Mouse (Mus musculus) midbrain, embryonic 10.5 days (tissue): Measurements from ENCODE around the gene Kif5c. TPM values are rescaled to one million over a fixed set of nuclear protein-coding genes. Genes with fewer than 3 reads are reported as not detected.

ENCODE experiments used
- DNase-seq: peaks from one replicate; pipeline ENCODE4 v3.0.0-alpha.2; 2017; ENCODE audit warnings: low spot score
- H3K27ac ChIP-seq: fragments of 300-500 bp; sonication (generic); replicated peaks from 2 replicates; pipeline ENCODE4 v1.5.1; 2016; ENCODE audit warnings: mild to moderate bottlenecking
- H3K27me3 ChIP-seq: fragments of 300-500 bp; sonication (generic); 2 replicates; pipeline ENCODE4 v1.6.1; 2016; ENCODE audit warnings: low read depth, mild to moderate bottlenecking; ENCODE audit not compliant: poor library complexity, severe bottlenecking
- H3K36me3 ChIP-seq: fragments of 300-500 bp; sonication (generic); 2 replicates; pipeline ENCODE4 v1.6.1; 2016; ENCODE audit warnings: mild to moderate bottlenecking, moderate library complexity
- H3K4me1 ChIP-seq: fragments of 300-500 bp; sonication (generic); 2 replicates; pipeline ENCODE4 v1.6.1; 2016
- H3K4me3 ChIP-seq: fragments of 300-500 bp; sonication (generic); 2 replicates; pipeline ENCODE4 v1.5.1; 2016; ENCODE audit warnings: mild to moderate bottlenecking, moderate library complexity
- H3K9me3 ChIP-seq: fragments of 300-500 bp; sonication (generic); replicated peaks from 2 replicates; pipeline ENCODE4 v1.6.1; 2016; ENCODE audit warnings: mild to moderate bottlenecking
- WGBS: fragments of 180-500 bp; shearing (Covaris S2); methylation state at CpG from one replicate; pipeline ENCODE4 v1.1.7; 2016; 5-methylcytosine and 5-hydroxymethylcytosine counted together
- polyA plus RNA-seq: library from polyadenylated mRNA; unstranded; fragments of >200 nt; fragmentation: Nextera tagmentation; extraction: Ambion mirVana; gene quantifications from 2 replicates; pipeline ENCODE4 v1.2.1, GENCODE M21; 2016

Gene Kif5c
- 37.3 and 59.0 TPM in 2 replicates for polyA plus RNA-seq

DNA sequence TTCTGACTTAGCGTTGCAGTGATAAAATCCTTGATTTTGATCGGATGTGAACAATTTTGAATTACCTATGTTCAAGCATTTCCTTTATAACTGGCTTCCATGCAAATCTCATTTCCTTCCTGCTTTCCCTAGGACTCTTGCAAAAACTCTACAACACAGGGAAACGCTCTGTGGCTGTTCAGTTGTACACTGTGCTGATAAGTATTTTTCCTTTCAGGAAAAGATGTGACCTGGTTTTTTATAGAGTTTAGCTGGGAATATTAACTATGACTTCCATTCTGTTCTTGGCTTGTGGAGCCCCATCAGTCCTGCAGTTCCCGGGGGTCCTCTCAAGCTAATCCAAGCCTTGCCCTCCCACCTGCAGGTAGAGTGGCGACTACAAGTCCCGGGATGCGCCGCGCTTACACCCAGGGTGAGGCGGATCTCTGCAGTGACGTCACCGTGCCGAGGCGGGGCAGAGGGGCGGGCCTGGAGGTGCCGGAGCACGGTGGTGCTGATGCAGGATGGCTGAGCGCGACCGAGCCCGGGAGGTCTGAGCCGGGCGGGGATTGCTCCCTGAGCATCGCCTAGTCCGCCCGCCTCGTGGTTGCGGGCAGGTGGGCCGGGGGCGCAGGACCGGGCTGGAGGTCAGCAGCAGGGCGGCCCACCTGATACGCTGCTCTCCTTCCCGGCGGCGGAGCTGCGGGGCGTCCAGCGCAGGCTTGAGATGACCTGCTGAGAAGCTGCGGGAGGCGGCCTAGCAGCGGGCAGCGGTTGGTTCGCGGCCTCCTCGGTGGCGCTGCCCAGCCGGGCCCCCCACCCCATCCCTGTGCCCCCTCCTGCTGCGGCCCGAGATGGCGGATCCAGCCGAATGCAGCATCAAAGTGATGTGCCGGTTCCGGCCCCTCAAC, at the start of gene Kif5c:
Gene Kif5c (plus strand): TSS at position 470 of the 890 bp plus-strand sequence.
- H3K27ac ChIP-seq: peak within 1 kb of the TSS; percentile 96
- H3K4me1 ChIP-seq: peaks cover 23% of the 10 kb centered on the region
- WGBS: 5% methylated on average over 53 of the region's 54 CpGs
- DNase-seq: peak; percentile 93
- H3K4me3 ChIP-seq: peak within 1 kb of the TSS; percentile 98
- no peaks in the 10 kb centered on the region for H3K27me3 ChIP-seq
- H3K9me3 ChIP-seq: peaks cover 18% of the 10 kb centered on the region; the same call in 1 of the 2 replicates
- peaks cover 23% of the 10 kb centered on the region for H3K36me3 ChIP-seq

GRCm38 (mm10) chr2:49569862-49570777, 49.0 kb upstream of the Kif5c start:
- Histone ChIP-seq H3K9me3 (no peaks in the 10 kb centered on the region), H3K4me1 (peaks cover 25% of the 10 kb centered on the region), H3K27me3 (no peaks in the 10 kb centered on the region), H3K4me3 (no peak overlapping the region), H3K36me3 (no peaks in the 10 kb centered on the region), H3K27ac (no peak overlapping the region)
- DNase-seq: no peak
- WGBS: 77% methylated on average over 16 of the region's 16 CpGs

DNA sequence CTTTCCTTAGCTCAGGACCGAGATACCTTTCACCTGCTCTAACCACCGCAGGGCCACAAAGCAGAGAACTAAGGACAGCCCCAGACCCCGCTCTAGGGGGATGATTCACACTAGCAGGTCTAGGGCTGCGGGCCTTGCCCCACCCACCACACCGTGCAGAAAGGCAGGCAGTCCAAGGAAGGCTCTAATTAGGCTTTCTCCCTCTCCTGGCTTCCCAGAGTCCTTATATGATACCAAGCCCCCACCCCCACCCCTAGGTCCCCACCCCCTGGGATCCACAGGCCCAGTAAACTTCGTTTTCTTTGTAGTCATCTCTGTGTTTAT, 48.4 kb upstream of the Kif5c start:
- no peak for DNase-seq
- Histone ChIP-seq H3K4me1 (peaks cover 25% of the 10 kb centered on the region), H3K4me3 (no peak overlapping the region), H3K27me3 (no peaks in the 10 kb centered on the region), H3K36me3 (no peaks in the 10 kb centered on the region), H3K27ac (no peak overlapping the region), H3K9me3 (no peaks in the 10 kb centered on the region)
- WGBS: 57% methylated on average over 6 of the region's 6 CpGs

DNA sequence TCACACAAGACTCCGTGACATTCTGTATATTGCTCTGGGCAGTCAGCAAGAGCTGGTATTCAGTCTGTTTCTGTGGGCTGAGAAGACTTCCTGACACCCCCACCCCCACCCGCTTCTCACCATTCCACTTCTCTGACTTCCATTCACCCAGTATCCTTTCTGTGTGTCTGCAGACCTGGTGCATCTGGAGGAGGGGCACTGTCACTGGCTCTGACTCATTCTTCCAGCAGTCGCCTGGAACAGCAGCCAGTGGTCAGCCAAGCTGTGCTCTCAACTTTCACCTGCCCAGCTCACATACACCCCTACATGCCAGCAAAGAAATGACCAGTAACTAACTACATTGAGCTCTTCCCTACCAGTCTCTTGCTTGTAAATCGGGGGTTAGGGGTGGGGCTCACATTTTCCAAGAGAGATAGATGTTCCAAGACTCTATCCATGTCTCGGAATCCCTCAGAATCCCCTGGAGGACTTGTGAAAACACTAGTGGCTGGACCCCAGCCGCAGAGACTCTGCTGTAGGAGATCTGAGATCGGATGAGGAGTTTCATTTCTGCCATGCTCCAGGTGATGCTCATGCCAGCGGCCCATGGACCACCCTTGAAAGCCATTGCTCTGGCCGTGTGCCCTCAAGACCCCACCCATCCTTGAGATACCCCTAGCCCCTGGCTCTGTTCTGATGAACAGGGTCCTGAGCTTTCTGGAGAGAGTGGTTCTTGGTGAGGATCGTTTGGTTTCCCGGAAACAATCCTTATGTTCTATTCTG, 47.8 kb upstream of the Kif5c start:
- 75% methylated on average over 11 of the region's 11 CpGs for WGBS
- Histone ChIP-seq H3K9me3 (no peaks in the 10 kb centered on the region), H3K4me3 (no peak overlapping the region), H3K36me3 (no peaks in the 10 kb centered on the region), H3K27ac (no peak overlapping the region), H3K27me3 (no peaks in the 10 kb centered on the region), H3K4me1 (peaks cover 25% of the 10 kb centered on the region)
- no peak for DNase-seq

DNA sequence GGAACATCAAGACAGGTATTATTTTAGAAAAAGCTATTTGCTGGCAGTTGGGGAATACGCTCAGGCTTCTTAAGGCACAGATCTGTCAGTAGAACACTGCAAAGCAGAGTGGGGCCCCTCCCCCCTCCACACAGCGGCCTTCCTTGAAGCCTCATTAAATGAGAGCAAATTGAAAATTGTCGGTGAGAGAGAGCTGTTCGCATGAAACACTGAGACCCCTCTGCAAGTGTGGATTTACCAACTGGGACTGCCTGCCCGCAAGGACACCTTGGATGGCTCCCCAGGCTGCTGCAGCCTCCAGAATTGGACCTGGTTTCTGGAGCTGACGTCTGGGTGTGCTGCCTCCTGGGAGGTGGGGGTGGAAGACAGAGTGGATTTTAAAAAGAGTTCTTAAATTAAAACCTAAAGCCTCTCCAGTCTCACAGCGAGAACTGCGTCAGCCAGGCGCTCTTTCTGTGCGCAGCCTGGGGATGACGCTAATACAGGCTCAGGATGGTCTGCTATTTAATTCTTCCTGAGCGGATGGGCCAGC, 46.9 kb upstream of the Kif5c start:
- Histone ChIP-seq H3K27ac (no peak overlapping the region), H3K4me1 (peaks cover 25% of the 10 kb centered on the region), H3K36me3 (no peaks in the 10 kb centered on the region), H3K27me3 (no peaks in the 10 kb centered on the region), H3K4me3 (no peak overlapping the region), H3K9me3 (no peaks in the 10 kb centered on the region)
- WGBS: 64% methylated on average over 12 of the region's 12 CpGs
- DNase-seq: no peak

DNA sequence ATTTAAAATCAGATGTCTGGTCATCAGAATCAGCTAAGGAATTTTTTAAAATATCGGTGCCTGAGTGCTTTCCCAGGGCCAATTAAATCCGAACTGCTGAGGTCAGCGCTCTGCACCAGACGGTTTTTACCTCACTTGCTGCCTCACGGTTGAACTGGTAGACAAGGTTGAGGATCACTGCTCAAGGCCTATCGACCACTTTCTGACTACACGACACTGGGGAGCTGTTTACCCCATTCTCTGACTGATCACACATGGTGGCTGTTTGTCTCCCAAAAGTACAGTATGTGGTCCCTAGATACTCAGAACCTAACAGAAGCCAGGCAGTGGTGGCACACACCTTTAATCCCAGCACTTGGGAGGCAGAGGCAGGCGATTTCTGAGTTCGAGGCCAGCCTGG, 46.4 kb upstream of the Kif5c start:
- Histone ChIP-seq H3K4me1 (peaks cover 25% of the 10 kb centered on the region), H3K27ac (no peak overlapping the region), H3K4me3 (no peak overlapping the region), H3K9me3 (no peaks in the 10 kb centered on the region), H3K36me3 (no peaks in the 10 kb centered on the region), H3K27me3 (no peaks in the 10 kb centered on the region)
- no peak for DNase-seq
- 84% methylated on average over 9 of the region's 9 CpGs for WGBS

GRCm38 (mm10) chr2:49573282-49573681, 45.8 kb upstream of the Kif5c start:
- no peaks in the 10 kb centered on the region for H3K9me3 ChIP-seq
- no peak overlapping the region for H3K4me3 ChIP-seq
- H3K36me3 ChIP-seq: no peaks in the 10 kb centered on the region
- DNase-seq: no peak
- H3K4me1 ChIP-seq: peaks cover 25% of the 10 kb centered on the region
- WGBS: 87% methylated on average over 3 of the region's 3 CpGs
- H3K27me3 ChIP-seq: no peaks in the 10 kb centered on the region
- H3K27ac ChIP-seq: no peak overlapping the region

DNA sequence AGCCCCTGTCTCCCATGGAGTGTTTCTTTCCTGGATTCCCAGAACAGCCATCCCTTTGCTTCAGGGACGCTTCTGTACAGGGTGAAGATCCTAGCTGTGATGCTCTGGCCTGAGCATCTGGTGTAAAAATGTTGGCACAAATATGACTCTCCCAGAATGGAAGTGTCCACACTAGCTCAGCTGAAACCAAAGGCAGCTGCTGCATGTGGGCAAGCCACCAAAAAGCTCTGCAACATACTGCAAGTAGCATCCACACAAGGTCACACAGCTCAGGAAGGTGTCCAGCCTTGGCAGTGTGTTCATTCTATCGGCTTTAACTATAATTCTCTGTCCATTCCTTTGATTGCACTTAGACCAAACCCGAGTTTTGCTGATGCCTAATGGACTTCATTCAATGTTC, 38.5 kb upstream of the Kif5c start:
- no peaks in the 10 kb centered on the region for H3K4me1 ChIP-seq
- H3K4me3 ChIP-seq: no peak overlapping the region
- no peak overlapping the region for H3K27ac ChIP-seq
- DNase-seq: no peak
- H3K9me3 ChIP-seq: no peaks in the 10 kb centered on the region
- no peaks in the 10 kb centered on the region for H3K36me3 ChIP-seq
- WGBS: 90% methylated on average over 3 of the region's 3 CpGs
- H3K27me3 ChIP-seq: no peaks in the 10 kb centered on the region

GRCm38 (mm10) chr2:49582546-49582945, 36.6 kb upstream of the Kif5c start:
- 94% methylated on average over 5 of the region's 5 CpGs for WGBS
- no peak overlapping the region for H3K4me3 ChIP-seq
- no peaks in the 10 kb centered on the region for H3K4me1 ChIP-seq
- no peaks in the 10 kb centered on the region; the same call in 1 of the 2 replicates for H3K9me3 ChIP-seq
- H3K36me3 ChIP-seq: no peaks in the 10 kb centered on the region
- no peak for DNase-seq
- no peak overlapping the region for H3K27ac ChIP-seq
- H3K27me3 ChIP-seq: no peaks in the 10 kb centered on the region

DNA sequence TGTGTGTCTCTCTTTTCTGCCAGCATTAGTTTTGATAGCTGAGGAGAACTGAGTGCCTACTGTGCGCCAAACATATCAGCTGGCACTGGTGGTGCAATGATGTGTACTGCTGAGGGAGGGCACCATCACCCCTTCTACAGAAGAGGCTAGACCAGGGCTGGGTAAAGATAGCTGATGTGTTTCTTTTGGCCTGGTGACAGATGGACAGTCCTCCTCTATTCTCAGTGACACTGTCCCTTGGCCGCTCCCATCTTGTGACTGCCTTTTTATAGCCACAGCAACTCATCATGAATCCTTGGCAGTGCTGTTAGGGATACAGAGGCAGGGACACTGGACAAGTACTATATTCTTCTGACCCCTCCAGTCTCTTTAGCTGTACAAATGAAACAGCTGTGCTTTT, 35.8 kb upstream of the Kif5c start:
- WGBS: 97% methylated on average over 2 of the region's 2 CpGs
- H3K4me3 ChIP-seq: no peak overlapping the region
- no peak for DNase-seq
- no peaks in the 10 kb centered on the region for H3K36me3 ChIP-seq
- H3K4me1 ChIP-seq: no peaks in the 10 kb centered on the region
- H3K27me3 ChIP-seq: no peaks in the 10 kb centered on the region
- H3K9me3 ChIP-seq: no peaks in the 10 kb centered on the region; the same call in 1 of the 2 replicates
- no peak overlapping the region for H3K27ac ChIP-seq

DNA sequence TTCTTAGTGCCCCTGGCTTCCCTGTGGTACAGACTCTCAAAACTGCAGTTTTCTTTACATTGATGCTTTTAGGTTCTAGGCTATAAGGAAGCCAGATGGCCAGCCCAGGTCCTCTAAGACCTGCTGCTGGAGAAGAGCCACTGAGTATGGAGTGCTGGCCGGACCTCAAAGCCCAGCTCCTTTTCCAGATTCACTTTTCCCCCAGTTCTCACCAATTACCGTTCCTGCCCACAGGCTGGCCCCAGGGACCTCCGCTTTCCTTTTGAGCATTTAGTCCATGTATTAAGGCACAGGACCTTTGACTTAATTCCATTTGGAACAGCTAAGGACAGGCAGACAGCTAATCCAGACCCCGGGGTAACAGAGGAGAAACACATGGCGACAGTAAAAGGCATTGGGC, 28.6 kb upstream of the Kif5c start:
- no peak overlapping the region for H3K27ac ChIP-seq

GRCm38 (mm10) chr2:49592926-49593325, 26.2 kb upstream of the Kif5c start:
- no peaks in the 10 kb centered on the region for H3K36me3 ChIP-seq
- no peak for DNase-seq
- no peak overlapping the region for H3K27ac ChIP-seq
- H3K9me3 ChIP-seq: no peaks in the 10 kb centered on the region
- no peak overlapping the region for H3K4me3 ChIP-seq
- no peaks in the 10 kb centered on the region for H3K4me1 ChIP-seq
- no peaks in the 10 kb centered on the region for H3K27me3 ChIP-seq

More for the DNA sequence above, 28.6 kb upstream of the Kif5c start:
- DNase-seq: no peak
- Histone ChIP-seq H3K36me3 (no peaks in the 10 kb centered on the region), H3K9me3 (no peaks in the 10 kb centered on the region; the same call in 1 of the 2 replicates), H3K4me1 (no peaks in the 10 kb centered on the region), H3K4me3 (no peak overlapping the region), H3K27me3 (no peaks in the 10 kb centered on the region)
- 63% methylated on average over 5 of the region's 5 CpGs for WGBS
